Mouse (Mus musculus) right cerebral cortex, postnatal 10 days (tissue): ENCODE results near the gene Zbtb17.

Experiments
- DNase-seq, 2 experiments: peaks; one replicate each; pipeline ENCODE4 v3.0.0; 2021; ENCODE audit warnings: low spot score in 2 of 2

Zbtb17 gene

GRCm38 (mm10) chr4:141487581-141487980, 43.1 kb downstream of the Zbtb17 start:
- DNase-seq: no peak

- no peak for DNase-seq
Measured at GRCm38 (mm10) chr4:141488670-141489069, 44.2 kb downstream of the Zbtb17 start.

GRCm38 (mm10) chr4:141500637-141501036, 56.2 kb downstream of the Zbtb17 start:
- DNase-seq: no peak

GRCm38 (mm10) chr4:141501058-141501457, 56.6 kb downstream of the Zbtb17 start:
- DNase-seq: no peak

GRCm38 (mm10) chr4:141502723-141503122, 58.3 kb downstream of the Zbtb17 start:
- peak; percentile 49 to 64 for DNase-seq

- no peak for DNase-seq
Measured at GRCm38 (mm10) chr4:141504471-141504870, 60.0 kb downstream of the Zbtb17 start.

- no peak for DNase-seq
Measured at GRCm38 (mm10) chr4:141505810-141506209, 61.4 kb downstream of the Zbtb17 start.

GRCm38 (mm10) chr4:141506352-141506751, 61.9 kb downstream of the Zbtb17 start:
- peak; percentile 88 to 89 for DNase-seq

GRCm38 (mm10) chr4:141506893-141507292, 62.4 kb downstream of the Zbtb17 start:
- no peak for DNase-seq

- no peak for DNase-seq
Measured at GRCm38 (mm10) chr4:141510457-141510856, 66.0 kb downstream of the Zbtb17 start.

- DNase-seq: no peak
Measured at GRCm38 (mm10) chr4:141512145-141512544, 67.7 kb downstream of the Zbtb17 start.

GRCm38 (mm10) chr4:141514179-141514641, 69.8 kb downstream of the Zbtb17 start:
- DNase-seq: no peak
